Mouse (Mus musculus) small intestine, adult 2 months (tissue): ENCODE results near the gene Zwilch.
"Not testable (repeated sequence)": the region's sequence is repeated elsewhere in the genome, so short reads cannot be mapped to it uniquely, and the experiment has no call there.

ENCODE experiments used
- CTCF ChIP-seq: fragments of 200-500 bp; IDR thresholded peaks from 2 replicates; pipeline ENCODE4 v1.5.1; 2012; ENCODE audit warnings: low read depth, mild to moderate bottlenecking, control low read depth, inconsistent platforms, low read length, moderate library complexity, mixed read lengths; ENCODE audit not compliant: insufficient replicate concordance, insufficient read length; ENCODE audit errors: extremely low read depth
- POLR2A ChIP-seq: fragments of 200-500 bp; IDR thresholded peaks from 2 replicates; pipeline ENCODE4 v1.6.1; 2012; ENCODE audit warnings: low read depth, mild to moderate bottlenecking, control low read depth, inconsistent platforms, low read length, moderate library complexity

DNA sequence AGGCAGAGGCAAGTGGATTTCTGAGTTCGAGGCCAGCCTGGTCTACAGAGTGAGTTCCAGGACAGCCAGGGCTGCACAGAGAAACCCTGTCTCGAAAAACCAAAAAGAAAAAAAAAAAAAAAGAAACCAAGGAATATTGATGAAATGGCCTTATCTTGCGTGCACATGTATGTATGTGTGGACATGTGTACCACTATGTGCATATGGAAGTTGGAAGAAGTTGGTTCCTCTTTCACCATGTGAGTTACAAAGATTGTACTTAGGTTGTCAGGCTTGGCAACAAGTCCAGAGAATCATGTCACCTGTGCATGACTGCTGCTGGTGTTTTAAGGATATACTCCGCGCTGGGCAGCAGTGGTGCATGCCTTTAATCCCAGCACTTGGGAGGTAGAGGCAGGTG lies 10.4 kb upstream of the Zwilch start:
- not testable (repeated sequence) for TF ChIP-seq CTCF, POLR2A
